Mouse (Mus musculus) gastrocnemius, postnatal 10 days (tissue): Measurements from ENCODE around the gene Ppp4r1. TPM values are rescaled to one million over a fixed set of nuclear protein-coding genes. Genes with fewer than 3 reads are reported as not detected.

Experiments
- total RNA-seq, 2 experiments: library from RNA; stranded (reverse); gene quantifications; 2 replicates each; pipeline ENCODE4 v1.2.3; 2021

Gene Ppp4r1
- total RNA-seq, 2 experiments from 2014 or later, result 36.3 to 41.9 TPM

Other genes with a start within 250 kb of the Ppp4r1 start
- 10 to 100 TPM in 1 of 2 experiments, 1 to 10 TPM in 1; 9.5 to 10.3 TPM for gene Tmem232, start 241.8 kb upstream of the Ppp4r1 start, total RNA-seq
- 100 to 1,000 TPM; 140 to 143 TPM for gene Vapa, start 169.0 kb upstream of the Ppp4r1 start, total RNA-seq
- gene Txndc2, start 140.4 kb upstream of the Ppp4r1 start, total RNA-seq, result under 1 TPM in 1 of 2 experiments, not detected in 1; 0.14 TPM
- gene Rab31, start 9.8 kb upstream of the Ppp4r1 start, total RNA-seq, result 10 to 100 TPM; 22.0 to 24.1 TPM
- gene Ralbp1, start 103.2 kb downstream of the Ppp4r1 start, total RNA-seq, result 10 to 100 TPM; 22.2 to 25.2 TPM
- gene Twsg1, start 168.7 kb downstream of the Ppp4r1 start, total RNA-seq, result 10 to 100 TPM; 29.0 to 32.7 TPM